Mouse (Mus musculus) thymus, adult 2 months (tissue): ENCODE measurements around the gene Msmp.

Experiments
- CTCF ChIP-seq: fragments of 200-500 bp; IDR thresholded peaks from 2 replicates; pipeline ENCODE4 v1.5.1; 2012; ENCODE audit warnings: mild to moderate bottlenecking, control low read depth, low read length, moderate library complexity, borderline replicate concordance; ENCODE audit not compliant: control insufficient read depth, poor library complexity, insufficient read depth; ENCODE audit errors: extremely low read depth
- POLR2A ChIP-seq: fragments of 200-500 bp; IDR thresholded peaks from 2 replicates; pipeline ENCODE4 v1.6.1; 2012; ENCODE audit warnings: mild to moderate bottlenecking, low read length, control low read depth, moderate library complexity; ENCODE audit not compliant: control insufficient read depth, poor library complexity, insufficient read depth; ENCODE audit errors: extremely low read depth

DNA sequence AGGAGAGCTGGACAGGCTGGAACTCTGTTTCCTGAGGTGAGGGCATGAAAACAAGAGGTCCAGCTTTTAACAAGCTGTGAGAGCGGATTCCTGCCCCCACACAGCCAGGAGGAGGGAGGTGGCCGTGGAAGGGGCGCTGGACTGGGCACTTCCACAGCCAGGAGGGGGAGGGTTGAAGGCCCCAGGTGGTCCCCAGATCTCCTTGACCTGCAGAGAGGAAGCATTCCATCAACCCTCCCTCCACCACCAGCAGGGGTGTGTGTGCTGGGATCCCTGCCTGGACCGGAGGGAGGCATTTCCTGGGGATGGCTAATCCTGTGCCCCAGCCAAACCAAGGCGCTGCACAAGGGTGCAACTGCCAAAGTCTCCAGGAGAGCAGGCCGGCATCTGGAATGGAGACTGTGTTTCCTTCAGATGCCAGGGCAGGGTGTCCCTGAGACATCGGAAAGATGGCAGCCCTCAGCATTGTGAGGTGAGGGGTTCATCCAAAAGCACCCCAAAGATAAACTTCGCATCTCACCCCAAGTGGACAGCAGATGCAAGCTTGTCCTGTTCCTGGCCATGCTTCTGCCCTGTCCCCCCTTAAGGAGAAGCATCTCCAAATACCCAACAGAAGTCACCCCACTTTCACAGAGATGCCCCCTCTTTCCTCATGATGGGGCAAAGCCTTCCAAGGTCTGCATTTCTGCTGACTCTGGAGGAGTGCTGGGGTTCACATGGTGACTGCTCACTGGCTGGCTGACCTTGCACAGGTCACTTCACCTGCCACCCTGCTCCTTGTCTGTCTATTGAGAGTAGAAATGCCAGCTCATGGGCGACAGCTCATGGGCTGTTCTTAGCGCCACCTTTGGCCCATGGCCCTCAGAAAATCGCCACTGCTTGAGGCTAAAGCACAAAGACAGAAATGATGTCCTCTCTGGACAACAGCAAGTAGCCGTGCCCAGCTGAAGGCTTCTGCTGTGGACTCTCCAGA, at the start of gene Msmp:
- TF ChIP-seq POLR2A (no peak), CTCF (no peak)
